Mouse (Mus musculus): ENCODE results near the gene Rap2a.

GRCm38 (mm10) chr14:120500021-120500560, 21.8 kb downstream of the Rap2a start:
- TF ChIP-seq CTCF (IDR thresholded peaks at IDR 0.05) (no peak), EP300 (IDR thresholded peaks at IDR 0.05) (no peak)
